Mouse (Mus musculus) testis, adult 2 months (tissue): ENCODE results near the gene Zdhhc9. TPM values are rescaled to one million over a fixed set of nuclear protein-coding genes. Genes with fewer than 3 reads are reported as not detected.

Source experiments
- H3K27ac ChIP-seq: fragments of 200-500 bp; 2 replicates; pipeline ENCODE4 v1.5.1; 2012; ENCODE audit warnings: low read depth, low read length; ENCODE audit not compliant: control insufficient read depth, insufficient read depth
- H3K27me3 ChIP-seq: fragments of 200-500 bp; 2 replicates; pipeline ENCODE4 v1.6.1; 2012; ENCODE audit warnings: mild to moderate bottlenecking, low read length, moderate library complexity; ENCODE audit not compliant: control insufficient read depth, insufficient read depth
- H3K36me3 ChIP-seq: fragments of 200-500 bp; 2 replicates; pipeline ENCODE4 v1.6.1; 2012; ENCODE audit warnings: mild to moderate bottlenecking, low read length; ENCODE audit not compliant: control insufficient read depth, insufficient read depth
- H3K4me1 ChIP-seq: fragments of 200-500 bp; 2 replicates; pipeline ENCODE4 v1.6.1; 2012; ENCODE audit warnings: low read length; ENCODE audit not compliant: control insufficient read depth, insufficient read depth
- H3K4me3 ChIP-seq: fragments of 200-500 bp; 2 replicates; pipeline ENCODE4 v1.5.1; 2012; ENCODE audit warnings: low read depth, mild to moderate bottlenecking, low read length, moderate library complexity, mixed read lengths; ENCODE audit not compliant: control insufficient read depth
- CTCF ChIP-seq: fragments of 200-500 bp; IDR thresholded peaks from 2 replicates; pipeline ENCODE4 v1.5.1; 2012; ENCODE audit warnings: low read depth, mild to moderate bottlenecking, inconsistent platforms, low read length, moderate library complexity; ENCODE audit not compliant: control insufficient read depth, insufficient read depth, insufficient replicate concordance
- POLR2A ChIP-seq: fragments of 200-500 bp; IDR thresholded peaks from 2 replicates; pipeline ENCODE4 v1.6.1; 2012; ENCODE audit warnings: low read depth, mild to moderate bottlenecking, inconsistent platforms, low read length, moderate library complexity; ENCODE audit not compliant: control insufficient read depth
- polyA plus RNA-seq: library from polyadenylated mRNA; depleted of rRNA; stranded (reverse); fragments of >200 nt; gene quantifications from 2 replicates; pipeline ENCODE4 v1.2.3, GENCODE M21; 2012

Gene Zdhhc9
- polyA plus RNA-seq, 1 experiment: 12.9 TPM

- H3K4me1 ChIP-seq: no peaks in the 10 kb centered on the region
Observed at GRCm38 (mm10) chrX:48170368-48170767, 38.3 kb downstream of the Zdhhc9 start.

DNA sequence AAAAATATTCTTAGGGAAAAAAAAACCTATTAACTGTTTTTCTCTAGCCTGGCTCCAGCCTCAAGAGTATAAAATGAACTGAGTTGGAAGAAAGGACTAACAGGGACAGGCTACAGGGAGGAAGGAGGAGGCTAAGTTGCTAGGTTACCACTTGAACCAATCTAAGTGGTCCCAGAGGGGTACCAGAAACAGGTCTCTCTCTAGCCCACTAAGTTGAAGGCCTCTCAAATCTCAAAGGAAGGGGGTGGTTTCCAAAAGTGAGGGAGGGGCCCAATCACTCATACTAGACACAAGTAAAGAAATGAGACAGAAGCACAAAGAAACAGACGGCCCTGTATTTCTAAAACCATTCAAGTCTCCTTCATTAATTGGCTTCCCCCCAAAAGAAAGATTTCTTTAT is 38.8 kb downstream of the Zdhhc9 start:
- TF ChIP-seq CTCF (no peak), POLR2A (no peak)

More at GRCm38 (mm10) chrX:48170368-48170767, 38.3 kb downstream of the Zdhhc9 start:
- H3K36me3 ChIP-seq: no peaks in the 10 kb centered on the region
- H3K4me3 ChIP-seq: no peak overlapping the region
- H3K27me3 ChIP-seq: no peaks in the 10 kb centered on the region
- no peak overlapping the region for H3K27ac ChIP-seq
- TF ChIP-seq POLR2A (no peak), CTCF (no peak)

GRCm38 (mm10) chrX:48158229-48158919 is 50.3 kb downstream of the Zdhhc9 start:
- TF ChIP-seq POLR2A (no peak), CTCF (no peak)
- no peaks in the 10 kb centered on the region for H3K27me3 ChIP-seq
- H3K4me3 ChIP-seq: no peak overlapping the region
- no peaks in the 10 kb centered on the region for H3K4me1 ChIP-seq
- H3K36me3 ChIP-seq: no peaks in the 10 kb centered on the region
- no peak overlapping the region for H3K27ac ChIP-seq

More for the DNA sequence above, 38.8 kb downstream of the Zdhhc9 start:
- no peak overlapping the region for H3K4me3 ChIP-seq
- no peak overlapping the region for H3K27ac ChIP-seq
- no peaks in the 10 kb centered on the region for H3K36me3 ChIP-seq
- no peaks in the 10 kb centered on the region for H3K27me3 ChIP-seq
- H3K4me1 ChIP-seq: no peaks in the 10 kb centered on the region

DNA sequence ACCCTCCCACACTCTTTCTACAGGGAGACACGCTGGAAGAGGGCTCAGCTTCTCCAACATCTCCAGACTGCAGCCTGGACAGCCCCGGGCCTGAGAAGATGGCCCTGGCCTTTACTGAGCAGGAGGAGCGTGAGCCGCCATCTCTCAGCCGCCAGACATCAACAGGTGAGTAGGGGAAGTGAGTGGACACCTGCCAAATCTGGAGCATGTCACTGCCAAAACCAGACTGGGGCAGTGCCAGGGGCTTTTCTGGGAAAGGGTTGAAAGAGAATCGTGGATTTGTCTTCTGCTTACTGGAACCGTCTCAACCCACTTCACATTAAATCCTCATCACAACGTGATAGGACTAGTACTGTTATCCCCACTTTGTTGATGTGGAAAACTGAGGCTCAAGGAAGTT is 51.3 kb downstream of the Zdhhc9 start:
- TF ChIP-seq CTCF: no peak
- TF ChIP-seq POLR2A: no peak
- Histone ChIP-seq H3K27me3 (no peaks in the 10 kb centered on the region), H3K4me3 (no peak overlapping the region), H3K4me1 (no peaks in the 10 kb centered on the region), H3K36me3 (no peaks in the 10 kb centered on the region), H3K27ac (no peak overlapping the region)

GRCm38 (mm10) chrX:48155489-48155888 is 53.2 kb downstream of the Zdhhc9 start:
- no peak overlapping the region for H3K27ac ChIP-seq
- no peak overlapping the region for H3K4me3 ChIP-seq
- no peak for TF ChIP-seq CTCF
- no peak for TF ChIP-seq POLR2A
- H3K27me3 ChIP-seq: no peaks in the 10 kb centered on the region
- H3K4me1 ChIP-seq: no peaks in the 10 kb centered on the region
- no peaks in the 10 kb centered on the region for H3K36me3 ChIP-seq

- Histone ChIP-seq H3K27me3 (no peaks in the 10 kb centered on the region), H3K4me3 (no peak overlapping the region), H3K4me1 (no peaks in the 10 kb centered on the region), H3K36me3 (no peaks in the 10 kb centered on the region), H3K27ac (no peak overlapping the region)
- no peak for TF ChIP-seq POLR2A
Observed at GRCm38 (mm10) chrX:48153949-48154348, 54.7 kb downstream of the Zdhhc9 start.

GRCm38 (mm10) chrX:48153414-48153813 is 55.3 kb downstream of the Zdhhc9 start:
- Histone ChIP-seq H3K36me3 (no peaks in the 10 kb centered on the region), H3K4me3 (no peak overlapping the region), H3K27ac (no peak overlapping the region), H3K4me1 (no peaks in the 10 kb centered on the region), H3K27me3 (no peaks in the 10 kb centered on the region)
- TF ChIP-seq CTCF (no peak), POLR2A (no peak)
